Mouse (Mus musculus) intestine, embryonic 14.5 days (tissue): ENCODE data around the gene Psmd4. TPM values are rescaled to one million over a fixed set of nuclear protein-coding genes. Genes with fewer than 3 reads are reported as not detected.

Experiments
- ATAC-seq: fragments of 200-750 bp; cut with Nextera tagmentation; replicated peaks from 2 replicates; pipeline ENCODE4 v1.8.0; 2017; ENCODE audit warnings: low read depth, moderate number of reproducible peaks, moderate TSS enrichment, moderate library complexity; ENCODE audit not compliant: low FRiP score, low TSS enrichment
- DNase-seq: peaks from one replicate; pipeline ENCODE4 v3.0.0-alpha.2; 2018; ENCODE audit warnings: low spot score
- H3K27ac ChIP-seq: fragments of 300-500 bp; sonication (generic); 2 replicates; pipeline ENCODE4 v1.5.1; 2014; ENCODE audit warnings: low read depth, mild to moderate bottlenecking, control low read depth
- H3K27me3 ChIP-seq: fragments of 300-500 bp; sonication (generic); replicated peaks from 2 replicates; pipeline ENCODE4 v1.6.1; 2014; ENCODE audit warnings: low read length, control low read depth; ENCODE audit not compliant: control insufficient read depth, insufficient read depth
- H3K36me3 ChIP-seq: fragments of 300-500 bp; sonication (generic); 2 replicates; pipeline ENCODE4 v1.6.1; 2014; ENCODE audit warnings: low read length, control low read depth; ENCODE audit not compliant: control insufficient read depth, insufficient read depth
- H3K4me1 ChIP-seq: fragments of 300-500 bp; sonication (generic); replicated peaks from 2 replicates; pipeline ENCODE4 v1.6.1; 2014; ENCODE audit warnings: low read length, control low read depth, mixed read lengths; ENCODE audit not compliant: control insufficient read depth, insufficient read depth
- H3K4me2 ChIP-seq: fragments of 300-500 bp; sonication (generic); 2 replicates; pipeline ENCODE4 v1.6.1; 2014; ENCODE audit warnings: low read length
- H3K4me3 ChIP-seq: fragments of 300-500 bp; sonication (generic); 2 replicates; pipeline ENCODE4 v1.5.1; 2014; ENCODE audit warnings: low read depth, low read length, control low read depth, mixed read lengths
- H3K9ac ChIP-seq: fragments of 300-500 bp; sonication (generic); 2 replicates; pipeline ENCODE4 v1.6.1; 2014; ENCODE audit warnings: mild to moderate bottlenecking, low read length
- H3K9me3 ChIP-seq: fragments of 300-500 bp; sonication (generic); 2 replicates; pipeline ENCODE4 v1.6.1; 2016; ENCODE audit warnings: low read length, control low read depth; ENCODE audit not compliant: control insufficient read depth
- WGBS: fragments of 180-500 bp; shearing (Covaris S2); extraction: QIAGEN DNeasy Blood & Tissue Kit; methylation state at CpG from one replicate; pipeline ENCODE4 v1.1.7; 2014; 5-methylcytosine and 5-hydroxymethylcytosine counted together
- polyA plus RNA-seq: library from polyadenylated mRNA; unstranded; fragments of >200 nt; fragmentation: Nextera tagmentation; extraction: Ambion mirVana; gene quantifications from 2 replicates; pipeline ENCODE4 v1.2.1, GENCODE M21; 2014

Psmd4 gene
- polyA plus RNA-seq, 1 experiment from 2014 or later: 237 TPM

DNA sequence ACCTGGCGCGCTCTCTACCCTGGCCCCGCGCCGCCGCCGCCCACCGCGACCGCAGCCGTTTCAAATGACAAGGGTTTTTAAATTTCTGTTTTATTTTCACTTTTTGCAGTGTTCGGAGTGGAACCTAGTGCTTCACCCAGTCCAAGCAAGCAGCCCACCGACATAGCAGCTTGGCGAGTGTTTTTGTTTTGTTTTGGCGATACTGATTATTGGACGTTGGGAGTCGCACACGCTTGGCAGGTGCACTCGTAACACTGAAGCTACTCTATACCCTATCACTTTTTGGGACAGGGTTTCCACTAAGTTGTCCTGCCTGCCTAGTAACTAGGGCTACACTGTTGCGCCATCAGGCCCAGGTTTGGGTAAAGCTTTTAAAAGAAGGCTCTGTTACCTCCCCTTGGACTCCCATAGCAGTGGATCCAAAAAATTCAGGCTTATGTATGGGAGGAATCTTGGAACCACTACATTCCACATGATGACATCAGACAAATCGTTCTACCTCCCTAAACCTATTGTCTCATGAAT, 25.8 kb downstream of the Psmd4 start:
- Histone ChIP-seq H3K9me3 (no peaks in the 10 kb centered on the region), H3K4me3 (peak overlapping the region; percentile 79), H3K27ac (peak overlapping the region; percentile 98), H3K36me3 (peaks cover 12% of the 10 kb centered on the region), H3K4me1 (peaks cover 18% of the 10 kb centered on the region), H3K4me2 (peak overlapping the region; percentile 80), H3K9ac (peak overlapping the region; percentile 80), H3K27me3 (no peaks in the 10 kb centered on the region)
- WGBS: 4% methylated on average over 21 of the region's 21 CpGs
- no peak for DNase-seq
- no peak for ATAC-seq

DNA sequence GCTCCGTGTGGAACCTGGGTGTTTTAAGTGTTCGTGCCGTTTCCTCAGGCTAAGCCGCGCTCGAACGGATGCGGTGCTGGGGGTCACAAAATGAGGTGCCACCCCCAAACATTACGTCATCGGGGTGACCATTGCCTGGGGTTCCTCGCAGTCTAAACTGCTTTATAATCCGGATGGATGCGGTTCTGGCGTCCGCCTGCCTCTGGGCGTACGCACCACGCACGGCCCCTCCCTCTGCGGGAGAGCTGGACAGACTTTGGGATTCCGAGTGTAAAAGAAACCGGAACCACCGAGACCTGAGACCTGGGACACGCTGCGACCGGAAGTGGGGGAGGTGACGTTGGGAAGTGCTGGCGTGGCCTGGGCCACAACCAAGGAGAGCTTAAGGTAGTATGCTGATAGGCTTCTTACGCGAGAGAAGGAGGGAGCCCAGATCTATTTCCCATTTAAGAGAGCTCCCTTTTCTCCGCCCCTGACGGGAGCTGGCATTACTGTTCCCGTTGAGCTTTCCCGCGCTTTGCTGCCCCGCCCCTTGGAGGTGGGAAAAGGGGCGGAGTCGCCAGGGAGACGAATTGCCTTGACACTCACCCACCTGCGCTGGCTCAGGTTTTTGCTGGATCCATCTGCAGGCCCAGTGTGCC, 26.4 kb downstream of the Psmd4 start:
- no peaks in the 10 kb centered on the region for H3K9me3 ChIP-seq

DNA sequence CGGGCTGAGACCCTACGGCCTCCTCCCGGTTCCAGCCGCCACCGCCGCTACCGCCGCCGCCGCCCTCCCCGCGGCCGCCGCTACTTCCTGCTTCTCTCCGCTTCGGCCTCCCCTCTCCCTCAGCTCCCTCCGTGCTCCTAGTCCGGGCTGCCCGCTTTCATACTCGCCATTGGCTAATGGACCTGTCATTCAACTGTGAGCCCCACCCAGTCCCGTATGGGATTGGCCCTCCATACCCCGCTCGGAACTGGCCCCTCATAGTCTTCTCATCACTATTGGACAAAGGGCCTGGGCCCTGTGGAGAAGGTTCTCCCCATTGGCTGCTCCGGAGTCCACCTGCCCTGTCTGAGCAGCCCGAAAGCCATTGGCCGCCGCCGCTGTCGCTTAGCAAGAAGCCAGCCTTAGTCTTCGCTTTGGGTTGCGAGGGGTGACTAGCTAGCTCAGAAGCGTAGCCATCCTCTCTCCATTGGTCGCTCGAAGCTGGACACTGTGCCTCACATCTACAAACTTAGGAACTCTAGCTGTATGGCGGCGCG, 27.0 kb downstream of the Psmd4 start, which contains the start of gene Zfp687:
Gene Zfp687 (minus strand): TSS at position 112 of the 536 bp plus-strand sequence.
- H3K4me1 ChIP-seq: peaks cover 18% of the 10 kb centered on the region
- peak within 1 kb of the TSS; percentile 80 for H3K9ac ChIP-seq
- peaks cover 23% of the 10 kb centered on the region for H3K36me3 ChIP-seq
- no peaks in the 10 kb centered on the region for H3K9me3 ChIP-seq
- H3K27ac ChIP-seq: peak within 1 kb of the TSS; percentile 98
- WGBS: under 1% methylated on average over 32 of the region's 37 CpGs
- DNase-seq (peak; percentile 99), ATAC-seq (peak; percentile 98)
- H3K27me3 ChIP-seq: no peaks in the 10 kb centered on the region
- peak within 1 kb of the TSS; percentile 95 for H3K4me2 ChIP-seq
- H3K4me3 ChIP-seq: peak within 1 kb of the TSS; percentile 79

More for the DNA sequence above, 26.4 kb downstream of the Psmd4 start:
- Histone ChIP-seq H3K4me1 (peaks cover 18% of the 10 kb centered on the region), H3K4me3 (peak overlapping the region; percentile 79), H3K9ac (peak overlapping the region; percentile 80), H3K4me2 (peak overlapping the region; percentile 80), H3K27ac (peak overlapping the region; percentile 98), H3K27me3 (no peaks in the 10 kb centered on the region), H3K36me3 (peaks cover 17% of the 10 kb centered on the region)
- DNase-seq: peak; percentile 96
- peak; percentile 81 for ATAC-seq
- under 1% methylated on average over 40 of the region's 40 CpGs for WGBS

DNA sequence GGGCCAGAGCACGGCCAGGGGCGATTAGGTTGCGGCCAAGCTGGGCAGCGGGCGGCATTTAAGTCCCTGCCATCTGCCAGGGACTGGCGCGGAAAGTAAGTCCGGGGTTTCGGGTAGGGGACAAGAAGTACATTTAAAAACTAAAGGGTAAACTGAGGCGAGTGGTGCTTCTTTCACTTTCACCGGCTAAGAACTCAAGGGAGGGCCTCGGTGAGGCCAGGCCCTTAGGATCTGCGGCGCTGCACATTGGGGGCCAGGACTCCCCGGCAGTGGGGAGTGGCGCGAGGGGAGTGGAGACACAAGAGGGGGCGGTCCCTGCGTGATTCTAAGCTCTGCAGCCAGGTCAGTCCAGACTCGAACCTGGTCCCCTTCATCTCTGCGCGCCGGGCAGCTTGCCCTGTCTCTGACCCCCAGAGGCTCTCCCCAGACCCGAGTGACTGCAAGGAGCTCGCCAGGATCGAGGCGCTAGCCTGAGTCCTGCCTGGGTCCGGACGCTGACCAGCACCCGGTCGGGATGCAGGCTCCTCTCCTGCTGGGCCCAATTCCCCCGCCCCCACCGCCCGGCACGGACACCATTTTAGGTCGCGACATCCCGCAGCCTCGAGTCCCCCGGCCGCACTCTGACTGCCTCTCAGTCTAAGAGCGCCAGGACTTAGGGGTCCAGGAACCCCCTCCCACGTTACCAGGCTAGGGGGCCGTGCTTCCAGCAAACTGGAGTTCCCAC, 27.8 kb downstream of the Psmd4 start:
- H3K4me2 ChIP-seq: peak overlapping the region; percentile 95
- ATAC-seq: peak; percentile 10; the same call in 1 of the 2 replicates
- WGBS: 1% methylated on average over 43 of the region's 44 CpGs
- H3K27me3 ChIP-seq: no peaks in the 10 kb centered on the region
- no peak for DNase-seq
- peaks cover 18% of the 10 kb centered on the region for H3K4me1 ChIP-seq
- peak overlapping the region; percentile 70 for H3K9ac ChIP-seq
- H3K27ac ChIP-seq: peak overlapping the region; percentile 98
- no peaks in the 10 kb centered on the region for H3K9me3 ChIP-seq
- H3K36me3 ChIP-seq: peaks cover 32% of the 10 kb centered on the region
- peak overlapping the region; percentile 79 for H3K4me3 ChIP-seq

DNA sequence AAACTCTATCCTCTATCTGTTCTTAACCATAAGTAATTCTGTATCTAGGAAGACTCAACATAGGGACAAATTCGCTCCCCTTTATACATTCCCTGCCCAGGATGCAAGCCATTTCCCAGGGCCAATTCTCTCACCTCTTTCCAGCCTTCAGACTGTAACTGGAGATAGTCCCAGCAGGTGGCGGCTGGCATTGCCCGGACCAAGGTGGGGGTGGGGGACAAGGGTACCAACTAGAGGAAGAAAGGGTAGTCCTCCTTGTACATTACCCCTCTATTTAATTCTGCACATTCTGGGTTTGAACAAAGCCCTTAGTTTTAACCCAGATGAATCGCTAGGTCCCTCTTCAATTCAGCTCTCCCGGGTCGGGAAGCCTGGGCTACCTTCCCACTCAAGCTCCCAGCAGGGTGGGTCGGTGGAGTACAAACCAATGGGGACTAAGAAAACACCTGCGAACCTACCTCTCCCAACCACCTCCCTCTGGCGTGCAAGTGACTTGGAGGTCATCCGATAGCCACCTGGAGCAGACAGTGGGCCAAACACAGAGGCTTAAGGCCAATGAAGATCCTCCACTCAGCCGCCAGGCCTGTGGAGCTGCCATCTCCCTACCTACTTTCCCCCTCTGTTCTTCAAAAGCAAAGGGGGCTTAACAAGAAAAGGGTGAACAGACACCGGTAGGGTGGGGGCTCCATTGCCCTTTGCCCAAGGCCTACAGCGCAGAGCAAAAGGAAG, 28.6 kb downstream of the Psmd4 start:
- H3K4me3 ChIP-seq: peak overlapping the region; percentile 79
- peak overlapping the region; percentile 70 for H3K9ac ChIP-seq
- H3K36me3 ChIP-seq: peaks cover 39% of the 10 kb centered on the region
- peaks cover 18% of the 10 kb centered on the region for H3K4me1 ChIP-seq
- ATAC-seq (no peak), DNase-seq (no peak)
- H3K27me3 ChIP-seq: no peaks in the 10 kb centered on the region
- no peaks in the 10 kb centered on the region for H3K9me3 ChIP-seq
- H3K27ac ChIP-seq: peak overlapping the region; percentile 98; the same call in 1 of the 2 replicates
- WGBS: 18% methylated on average over 13 of the region's 13 CpGs
- peak overlapping the region; percentile 95 for H3K4me2 ChIP-seq

DNA sequence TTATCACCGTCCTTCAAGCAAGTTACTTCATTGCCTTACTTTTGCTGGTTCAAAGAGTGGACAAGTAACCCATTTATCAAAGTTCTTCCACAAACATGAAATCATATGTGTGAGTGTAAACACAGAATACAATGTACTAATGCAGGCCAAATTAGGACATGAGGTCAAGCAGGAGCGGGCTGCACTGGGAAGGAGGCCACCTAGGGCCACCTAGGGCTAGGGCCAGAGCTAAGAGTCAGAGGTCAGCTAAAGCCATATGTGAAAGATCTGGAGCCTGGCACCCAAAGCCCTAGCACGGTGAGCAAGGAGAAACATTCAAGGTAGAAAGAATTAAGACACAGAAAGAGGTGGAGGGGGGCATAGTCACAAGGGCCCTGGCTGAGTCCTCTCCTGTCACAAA, 29.4 kb downstream of the Psmd4 start:
- Histone ChIP-seq H3K4me3 (no peak overlapping the region), H3K36me3 (peaks cover 48% of the 10 kb centered on the region)

DNA sequence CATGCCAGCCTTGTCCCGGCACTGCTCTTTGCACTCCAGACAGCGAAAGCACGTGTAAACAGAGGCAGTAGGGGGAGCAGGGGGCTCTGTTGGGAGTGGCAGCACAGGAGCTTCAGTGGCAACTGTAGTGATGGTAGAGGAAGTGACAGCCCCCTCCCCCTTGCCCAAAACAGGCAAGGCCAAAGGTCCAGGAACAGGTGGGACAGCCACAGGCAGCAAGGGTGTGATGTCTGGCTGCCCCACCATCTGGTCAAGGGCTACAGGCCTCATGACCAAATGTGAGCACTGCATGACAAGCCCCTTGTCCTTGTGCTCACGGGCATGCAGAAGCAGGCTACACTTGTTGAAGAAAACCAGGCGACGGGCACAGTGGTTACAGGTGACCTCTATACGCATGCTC, 32.0 kb downstream of the Psmd4 start:
- H3K27me3 ChIP-seq: no peaks in the 10 kb centered on the region
- H3K4me2 ChIP-seq: no peak overlapping the region
- 76% methylated on average over 7 of the region's 7 CpGs for WGBS
- H3K36me3 ChIP-seq: peaks cover 73% of the 10 kb centered on the region
- no peak overlapping the region for H3K9ac ChIP-seq
- DNase-seq (no peak), ATAC-seq (no peak)
- no peak overlapping the region for H3K4me3 ChIP-seq
- H3K9me3 ChIP-seq: no peaks in the 10 kb centered on the region
- peaks cover 11% of the 10 kb centered on the region for H3K4me1 ChIP-seq
- no peak overlapping the region for H3K27ac ChIP-seq

More for the DNA sequence above, 29.4 kb downstream of the Psmd4 start:
- Histone ChIP-seq H3K4me1 (peaks cover 18% of the 10 kb centered on the region), H3K27ac (no peak overlapping the region), H3K9ac (no peak overlapping the region), H3K27me3 (no peaks in the 10 kb centered on the region), H3K4me2 (peak overlapping the region; percentile 95; the same call in 1 of the 2 replicates), H3K9me3 (no peaks in the 10 kb centered on the region)
- DNase-seq (no peak), ATAC-seq (no peak)
- 80% methylated on average over 3 of the region's 3 CpGs for WGBS

DNA sequence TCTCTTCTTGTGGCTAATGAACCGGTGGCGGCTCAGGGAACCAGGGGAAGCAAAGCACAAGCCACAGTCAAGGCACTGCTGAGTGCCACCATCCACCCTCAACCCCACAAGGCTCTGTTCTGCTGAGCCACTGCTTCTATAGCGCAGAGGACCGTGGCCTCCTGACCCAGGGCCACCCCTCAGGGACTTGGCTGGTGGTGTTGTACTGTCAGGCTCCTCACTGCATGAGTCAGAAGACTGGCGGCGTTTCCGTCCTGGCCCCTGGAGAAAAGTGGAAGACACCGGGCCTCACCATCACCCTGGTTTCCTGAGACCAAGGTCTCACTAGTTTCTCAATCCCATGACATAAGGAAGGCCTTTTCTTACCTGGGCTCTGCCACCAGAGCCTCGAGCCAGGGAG, 34.7 kb downstream of the Psmd4 start:
- no peak overlapping the region for H3K9ac ChIP-seq
- no peaks in the 10 kb centered on the region for H3K4me1 ChIP-seq
- H3K36me3 ChIP-seq: peaks cover 96% of the 10 kb centered on the region
- no peak overlapping the region for H3K27ac ChIP-seq
- ATAC-seq (no peak; the same call in 1 of the 2 replicates), DNase-seq (no peak)
- no peaks in the 10 kb centered on the region for H3K9me3 ChIP-seq
- H3K27me3 ChIP-seq: no peaks in the 10 kb centered on the region
- no peak overlapping the region for H3K4me3 ChIP-seq
- 87% methylated on average over 9 of the region's 9 CpGs for WGBS
- H3K4me2 ChIP-seq: no peak overlapping the region
